Mouse (Mus musculus) right cerebral cortex, postnatal 25 days (tissue): Measurements from ENCODE around the gene Lman2.
A peak's percentile ranks its signal among the peaks of the same experiment; 100 is the strongest.

Source experiments
- DNase-seq: peaks from one replicate; pipeline ENCODE4 v3.0.0; 2022

Gene Lman2

GRCm38 (mm10) chr13:55370234-55370633, 7.7 kb upstream of the Lman2 start:
- DNase-seq = no peak

DNA sequence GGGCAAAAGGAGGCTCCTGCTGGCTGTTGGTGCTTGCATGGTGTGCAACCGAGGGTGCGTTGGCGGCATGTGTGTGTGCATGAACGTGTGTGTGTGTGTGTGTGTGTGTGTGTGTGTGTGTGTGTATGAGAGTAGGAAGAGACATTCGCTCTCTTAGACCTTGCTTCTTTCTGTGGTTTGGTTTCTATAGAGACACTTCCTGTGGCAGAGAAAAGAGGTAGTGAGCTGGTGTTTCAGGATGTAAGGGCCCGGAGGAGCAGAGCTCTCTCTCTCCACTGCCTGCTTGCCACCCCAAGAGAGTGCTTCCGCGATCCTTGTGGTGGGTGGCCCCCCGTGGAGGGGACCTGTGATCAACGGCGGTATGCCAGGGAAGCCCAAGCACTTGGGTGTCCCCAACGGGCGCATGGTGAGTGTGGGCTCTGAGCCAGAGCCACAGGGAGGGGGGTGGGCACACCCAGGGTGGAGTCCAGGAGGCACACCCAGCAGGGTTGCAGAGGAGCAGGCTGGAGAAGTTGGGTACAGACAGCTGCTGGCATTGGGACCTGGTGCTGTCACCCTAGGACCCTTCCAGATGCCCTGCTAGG, 7.0 kb upstream of the Lman2 start, which contains the start of gene Rgs14:
Rgs14 (plus strand) TSS at position 202 of the 584 bp plus-strand sequence.
- peak; percentile 43 for DNase-seq

- no peak for DNase-seq
Measured at GRCm38 (mm10) chr13:55368401-55368800, 5.8 kb upstream of the Lman2 start.

- no peak for DNase-seq
Measured at GRCm38 (mm10) chr13:55361974-55362452, 570 bp downstream of the Lman2 start.

DNA sequence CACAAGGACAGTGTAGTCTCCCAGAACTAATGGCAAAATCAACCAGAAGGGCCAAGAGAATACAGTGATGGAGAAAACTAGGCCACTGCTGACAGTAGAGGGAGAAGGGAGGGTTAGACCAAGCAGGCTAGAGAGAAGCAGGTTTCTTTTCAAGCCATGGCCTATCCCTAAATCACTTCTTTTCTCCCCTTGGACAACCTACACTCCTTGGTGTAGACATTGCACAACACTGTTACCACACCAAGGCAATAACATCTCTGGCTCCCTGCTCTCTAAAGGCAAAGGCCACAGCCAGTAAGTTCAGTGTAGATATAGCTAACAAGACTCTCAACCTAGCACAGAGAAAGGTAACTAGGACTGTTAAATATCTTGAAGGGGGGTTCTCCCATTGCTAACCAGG, 1.4 kb downstream of the Lman2 start:
- DNase-seq = no peak

DNA sequence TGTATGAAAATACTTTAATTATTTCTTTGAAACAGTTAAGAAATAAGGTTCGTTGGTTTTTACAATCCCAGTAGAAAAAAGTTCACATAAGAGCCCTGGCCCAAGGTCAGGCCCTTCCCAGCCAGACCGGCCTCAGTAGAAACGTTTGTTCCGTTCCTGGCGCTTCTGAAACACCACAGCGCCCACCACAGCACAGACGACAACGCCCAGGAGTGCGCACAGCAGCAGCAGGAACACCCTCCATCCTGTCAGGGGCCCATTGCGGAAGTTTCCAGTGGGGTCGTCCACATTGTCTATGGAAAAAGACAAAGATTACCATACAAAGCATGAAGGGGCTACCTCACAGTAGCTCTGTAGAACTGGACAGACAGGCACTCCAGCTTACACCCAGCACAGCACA, 15.8 kb downstream of the Lman2 start:
- no peak for DNase-seq

- peak; percentile 40 for DNase-seq
Measured at GRCm38 (mm10) chr13:55344286-55344685, 18.3 kb downstream of the Lman2 start.

DNA sequence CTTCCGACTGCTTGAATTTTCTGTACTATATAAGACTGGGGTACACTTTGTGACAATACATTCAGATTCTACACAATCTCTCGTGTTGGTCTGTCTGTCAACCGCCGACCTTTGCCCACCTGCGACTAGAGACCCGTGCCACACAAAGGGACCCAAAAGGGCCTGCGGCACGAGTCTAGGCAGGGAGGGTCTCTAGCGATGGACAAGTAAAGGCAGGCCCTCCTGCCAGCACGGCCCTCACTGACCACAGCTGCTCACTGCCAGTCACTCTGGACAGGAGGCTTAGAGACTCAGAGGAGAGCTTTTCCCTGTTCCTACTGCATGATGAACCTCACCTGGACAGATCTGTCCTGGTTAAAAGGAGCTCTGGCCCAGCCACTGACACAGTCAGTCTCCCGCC, 20.1 kb downstream of the Lman2 start:
- no peak for DNase-seq

GRCm38 (mm10) chr13:55339259-55339658, 23.3 kb downstream of the Lman2 start:
- DNase-seq = no peak

DNA sequence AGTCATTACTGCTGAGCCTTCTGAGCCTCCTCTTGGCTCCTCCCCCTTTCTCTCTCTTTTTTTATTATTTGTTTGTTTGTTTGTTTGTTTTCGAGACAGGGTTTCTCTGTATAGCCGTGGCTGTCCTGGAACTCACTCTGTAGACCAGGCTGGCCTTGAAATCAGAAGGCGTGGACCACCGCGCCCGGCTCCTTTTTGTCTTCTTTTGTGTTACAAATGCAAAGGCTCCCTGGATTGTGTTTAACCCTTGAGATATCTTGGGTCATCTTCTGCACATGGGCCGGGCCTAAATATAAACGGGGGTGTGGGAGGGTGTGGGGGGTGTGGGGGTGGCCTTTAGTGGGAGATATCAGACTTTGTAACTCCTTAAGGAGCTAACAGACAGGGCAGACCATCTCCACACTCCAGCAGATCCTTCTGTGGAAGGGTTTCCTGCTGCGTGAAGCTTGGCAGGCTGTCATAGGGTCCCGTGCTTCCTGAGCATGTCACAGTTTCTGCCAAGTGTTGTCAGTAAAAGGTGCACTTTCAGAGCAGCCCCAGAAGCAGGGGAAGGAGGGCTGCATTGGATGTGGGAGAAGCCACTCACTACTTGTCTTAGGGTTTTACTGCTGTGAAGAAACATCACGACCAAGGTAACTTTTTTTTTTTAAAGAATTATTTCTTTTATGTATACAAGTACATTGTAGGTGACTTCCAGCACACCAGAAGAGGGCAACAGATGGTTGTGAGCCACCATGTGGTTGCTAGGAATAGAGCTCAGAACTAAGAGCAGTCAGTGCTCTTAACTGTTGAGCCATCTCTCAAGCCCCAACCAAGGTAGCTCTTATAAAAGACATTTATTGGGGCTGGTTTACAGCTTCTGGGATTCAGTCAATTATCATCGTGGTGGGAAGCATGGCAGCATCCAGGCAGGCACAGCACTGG, 24.2 kb downstream of the Lman2 start:
- DNase-seq = no peak

- DNase-seq = no peak
Measured at GRCm38 (mm10) chr13:55337341-55337975, 25.1 kb downstream of the Lman2 start.

DNA sequence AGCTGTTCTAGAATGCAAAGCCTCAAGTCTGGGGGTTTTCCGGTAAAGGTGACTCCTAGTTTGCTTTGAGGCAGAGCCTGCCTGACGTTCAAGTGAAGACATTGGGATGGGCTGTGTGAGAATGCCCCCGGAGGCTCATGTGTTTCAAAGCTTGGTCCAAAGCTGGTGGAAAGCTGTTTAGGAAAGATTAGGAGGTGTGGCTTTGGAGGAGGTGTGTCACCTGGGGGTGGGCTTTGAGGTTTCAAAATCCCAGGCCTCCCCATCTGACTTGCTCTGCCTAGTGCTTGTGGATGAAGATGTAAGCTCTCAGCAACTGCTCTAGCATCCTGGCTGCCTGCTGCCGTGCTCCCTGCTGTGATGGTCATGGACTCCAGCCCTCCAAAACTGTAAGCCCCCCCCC, 26.9 kb downstream of the Lman2 start:
- no peak for DNase-seq

DNA sequence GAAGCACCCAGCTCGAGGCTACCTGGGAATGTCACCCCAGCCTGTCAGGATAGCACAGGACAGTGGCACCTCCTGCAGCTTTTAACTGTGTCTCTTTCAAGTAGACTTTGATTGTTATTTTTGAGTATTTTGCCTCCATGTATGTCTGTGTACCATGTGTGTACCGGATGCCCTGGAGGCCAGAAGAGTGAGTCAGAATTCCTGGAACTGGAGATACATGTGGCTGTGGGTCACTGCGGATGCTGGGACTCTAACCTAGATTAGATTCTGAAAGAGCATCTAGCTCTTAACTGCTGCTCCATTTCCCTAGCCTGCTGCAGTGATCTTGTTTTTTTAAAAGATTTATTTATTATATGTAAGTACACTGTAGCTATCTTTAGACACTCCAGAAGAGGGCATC, 30.3 kb downstream of the Lman2 start:
- DNase-seq = no peak

DNA sequence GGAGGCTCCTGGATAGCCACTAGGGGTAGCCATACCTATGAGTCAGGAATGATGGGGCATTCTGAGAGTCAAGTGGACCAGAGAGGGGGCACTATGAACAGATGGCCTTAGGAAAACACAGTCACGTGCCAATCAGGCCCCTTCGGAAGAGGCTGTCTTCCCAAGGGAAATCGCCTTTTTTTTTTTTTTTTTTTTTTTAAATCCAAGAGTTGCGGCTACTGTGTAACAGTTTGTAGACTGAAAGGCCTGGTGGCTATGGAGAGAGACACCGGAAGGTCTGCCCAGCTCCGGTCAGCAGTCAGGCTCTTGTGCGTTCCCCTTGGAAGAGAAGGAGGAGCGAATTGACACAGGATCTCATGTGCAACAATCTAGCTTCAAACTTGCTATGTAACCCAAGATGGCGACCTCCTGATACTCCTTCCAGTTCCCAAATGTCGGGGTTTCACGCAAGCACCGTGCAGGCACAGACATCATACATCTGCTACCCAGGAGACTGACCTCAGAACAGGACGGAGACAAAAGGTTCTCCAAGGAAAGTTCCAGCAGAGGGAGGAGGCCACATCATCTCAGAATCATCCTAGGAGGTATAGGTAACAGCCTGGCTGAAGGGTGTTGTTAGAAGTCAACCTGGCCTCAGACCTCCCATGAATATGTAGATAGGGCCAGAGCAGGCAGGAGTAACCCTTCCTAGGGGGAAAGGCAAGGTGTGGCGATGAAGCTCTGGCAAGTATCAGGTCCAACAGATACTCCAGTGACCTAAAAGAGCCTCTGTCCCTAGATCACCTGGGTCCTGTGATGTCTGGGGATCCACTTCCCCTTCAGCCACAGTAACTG, 31.8 kb downstream of the Lman2 start:
- no peak for DNase-seq

DNA sequence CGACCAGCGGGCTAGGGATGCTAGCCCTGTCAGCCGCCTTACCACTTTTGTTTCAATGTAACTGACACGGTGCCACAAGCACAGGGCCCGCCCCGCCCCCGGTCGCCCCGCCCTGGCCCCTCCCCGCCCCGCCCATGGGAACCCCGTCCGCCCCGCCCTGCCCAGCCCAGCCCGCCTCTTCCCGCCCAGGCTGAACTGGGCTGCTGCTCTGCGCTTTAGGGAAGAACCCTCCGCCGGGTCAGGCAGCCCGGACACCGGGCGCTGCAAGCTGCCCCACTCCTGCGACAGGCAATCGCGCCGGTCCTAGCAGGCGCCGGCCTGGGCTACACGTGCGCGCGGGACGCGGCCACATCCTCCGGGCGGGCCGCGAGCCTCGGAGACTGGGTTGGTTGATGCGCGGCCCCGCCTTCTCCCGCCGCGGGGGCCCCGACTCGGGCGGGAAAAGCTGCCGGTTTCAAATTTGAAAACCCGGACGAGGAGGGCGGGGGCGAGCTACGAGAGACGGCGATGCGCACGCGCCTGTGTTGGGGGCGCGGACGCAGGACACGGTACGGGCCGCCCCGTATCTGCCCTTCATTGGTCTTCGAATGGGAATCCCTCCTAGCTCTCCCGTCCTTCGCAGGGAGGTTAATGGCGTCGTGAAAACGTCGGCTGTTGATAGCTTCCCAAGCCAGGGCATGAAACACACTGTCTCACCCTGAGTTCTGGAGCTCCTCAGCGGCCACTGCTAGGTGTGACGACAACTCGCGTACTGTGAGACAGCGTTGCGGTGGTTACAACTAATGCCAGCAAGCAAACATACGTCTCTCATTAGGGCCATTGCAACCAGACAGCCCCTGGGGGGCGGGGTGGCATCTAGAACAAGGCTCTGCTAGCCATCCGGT, 32.7 kb downstream of the Lman2 start, which contains the start of gene Mxd3:
Mxd3 (minus strand) TSS at position 141 of the 884 bp plus-strand sequence.
- peak; percentile 83 for DNase-seq

- no peak for DNase-seq
Measured at GRCm38 (mm10) chr13:55329109-55329682, 33.4 kb downstream of the Lman2 start.

DNA sequence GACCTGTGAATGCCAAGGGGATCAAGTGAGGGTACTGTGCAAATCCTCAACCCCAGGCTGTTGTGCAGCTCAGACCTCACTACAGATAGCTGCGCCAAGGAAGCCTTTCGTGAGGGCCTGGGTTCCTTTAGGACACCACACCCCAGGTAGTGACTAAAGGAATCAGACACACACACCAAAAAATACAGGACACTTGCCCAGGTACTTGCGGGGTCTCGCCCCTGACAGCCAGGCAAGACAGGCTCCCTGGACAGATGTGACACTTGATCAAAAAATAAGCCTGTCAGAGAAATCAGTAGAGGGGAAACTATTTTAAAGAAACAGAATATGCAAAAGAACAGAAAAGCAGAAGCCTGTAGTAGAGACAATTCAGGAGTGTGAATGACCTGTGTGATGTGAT, 33.9 kb downstream of the Lman2 start:
- DNase-seq = no peak

DNA sequence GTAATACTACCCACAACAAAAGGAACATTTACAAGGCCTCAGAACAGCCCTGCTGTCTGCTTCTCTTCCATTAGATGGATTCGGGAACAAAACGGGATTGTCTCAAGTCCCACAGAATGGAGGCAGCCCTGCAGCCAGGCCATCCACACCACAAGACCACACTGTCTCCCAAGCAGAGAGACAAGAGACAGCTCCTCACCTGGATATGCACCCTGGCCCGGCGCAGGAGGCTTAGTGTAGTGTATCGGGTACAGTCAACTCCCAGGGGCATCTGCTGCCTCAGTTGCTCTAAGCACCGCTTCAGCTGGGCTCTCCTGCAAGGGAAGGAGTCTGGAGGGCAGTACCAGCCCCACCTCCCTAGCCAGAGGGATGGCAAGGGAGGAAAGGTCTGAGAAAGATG, 34.4 kb downstream of the Lman2 start:
- no peak for DNase-seq

- DNase-seq = peak; percentile 91
Measured at GRCm38 (mm10) chr13:55327633-55328032, 35.0 kb downstream of the Lman2 start.

DNA sequence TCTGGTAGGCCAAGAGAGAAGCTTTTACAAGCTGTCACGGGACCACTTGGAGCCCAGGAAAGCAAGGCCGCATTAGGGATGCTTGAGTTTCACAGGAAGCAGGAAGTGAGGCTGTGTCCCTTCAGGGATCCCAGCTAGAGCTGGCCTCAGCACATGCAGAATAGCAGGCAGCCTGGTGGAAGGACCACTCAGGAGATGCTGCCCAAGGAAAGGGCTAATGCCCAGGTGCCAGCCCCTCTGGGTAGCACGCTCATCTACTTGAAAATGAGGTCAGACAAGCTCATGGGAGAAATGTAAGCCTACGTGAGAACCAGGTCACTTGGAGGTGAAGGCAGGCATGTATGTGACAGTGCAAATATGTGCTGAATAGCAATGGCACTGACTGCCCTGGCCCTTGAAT, 35.4 kb downstream of the Lman2 start:
- no peak for DNase-seq

DNA sequence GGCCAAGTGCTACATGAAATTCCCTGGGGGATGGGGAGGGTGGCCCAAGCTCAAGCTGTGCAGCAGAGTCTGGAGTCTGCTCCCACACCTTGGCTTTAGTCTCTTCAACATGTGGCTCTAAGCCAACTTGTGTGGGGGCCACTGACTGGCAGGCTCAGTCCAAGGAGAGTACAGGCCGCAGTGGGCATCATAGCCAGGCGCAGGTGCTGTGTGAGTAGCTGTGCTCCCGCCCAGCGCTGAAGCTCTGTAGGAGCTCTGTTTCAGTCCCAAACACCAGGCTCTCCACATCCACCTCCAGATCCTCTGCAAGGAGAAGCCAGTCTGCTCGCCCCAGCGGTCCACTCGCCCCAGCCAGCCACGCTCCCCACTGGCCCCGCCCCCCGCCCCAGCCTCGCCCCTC, 37.0 kb downstream of the Lman2 start:
- DNase-seq = peak; percentile 26
